10 mouse cellular contexts compared by ENCODE assay signal in genomic region chr1:88296171-88296920, GRCm38 (mm10). TPM values are rescaled to one million over a fixed set of nuclear protein-coding genes. Genes with fewer than 3 reads are reported as not detected.
A peak's percentile ranks its signal among the peaks of the same experiment; 100 is the strongest.
DNase-seq lines count a peak whose midpoint lies in the region; ATAC-seq lines count a peak whose summit lies in the region.
"Had no signal": no experiment of that assay in that cellular context is flagged by ENCODE, and none has a peak within 500 bp of the region (broad histone marks: within the 10 kb centered on the region; RNA-seq: fewer than 3 reads in every experiment).

No protein-coding gene starts in this region.

- H3K27ac ChIP-seq in intestine, embryonic 14.5 days (ENCODE audit: low read depth): no peak overlapping the region
- H3K27ac ChIP-seq in intestine, embryonic 15.5 days: no peak overlapping the region
- H3K27ac ChIP-seq in hindbrain, embryonic 16.5 days (ENCODE audit: low read depth, low read length): no peak overlapping the region
- H3K27ac ChIP-seq in midbrain, embryonic 14.5 days (replicated peaks; ENCODE audit: low read depth, low read length): no peak overlapping the region
- H3K27ac ChIP-seq: heart, embryonic 13.5 days had no signal

- no peak for ATAC-seq in intestine, embryonic 14.5 days (replicated peaks; ENCODE audit: low FRiP score, low TSS enrichment, low read depth)
- ATAC-seq in intestine, embryonic 15.5 days: no peak
- peak; percentile 22 for ATAC-seq in activated CD4-positive, CD25-positive, alpha-beta regulatory T cell, adult 4 months
- peak; percentile 24; the same call in 1 of the 2 replicates for ATAC-seq in hindbrain, embryonic 16.5 days
- peak; percentile 12; the same call in 1 of the 2 replicates for ATAC-seq in midbrain, embryonic 14.5 days (ENCODE audit: low FRiP score, low TSS enrichment)

- no peak overlapping the region for H3K9ac ChIP-seq in intestine, embryonic 14.5 days (ENCODE audit: low read length)
- H3K9ac ChIP-seq in intestine, embryonic 15.5 days: no peak overlapping the region
- no peak overlapping the region for H3K9ac ChIP-seq in hindbrain, embryonic 16.5 days (ENCODE audit: low read depth, low read length)
- no peak overlapping the region for H3K9ac ChIP-seq in midbrain, embryonic 14.5 days (replicated peaks; ENCODE audit: low read length)
- H3K9ac ChIP-seq: heart, embryonic 13.5 days had no signal

- no peaks in the 10 kb centered on the region for H3K4me1 ChIP-seq in intestine, embryonic 14.5 days (replicated peaks; ENCODE audit: control insufficient read depth, insufficient read depth, low read length)
- H3K4me1 ChIP-seq in intestine, embryonic 15.5 days (replicated peaks): no peaks in the 10 kb centered on the region
- no peaks in the 10 kb centered on the region for H3K4me1 ChIP-seq in hindbrain, embryonic 16.5 days (ENCODE audit: control insufficient read depth, insufficient read depth, low read depth, low read length)
- H3K4me1 ChIP-seq in midbrain, embryonic 14.5 days (ENCODE audit: control insufficient read depth, insufficient read depth, low read length): no peaks in the 10 kb centered on the region
- H3K4me1 ChIP-seq: heart, embryonic 13.5 days had no signal

- peaks cover 43% of the 10 kb centered on the region for H3K9me3 ChIP-seq in intestine, embryonic 14.5 days (ENCODE audit: control insufficient read depth, low read length)
- peaks cover 18% of the 10 kb centered on the region; the same call in 1 of the 2 replicates for H3K9me3 ChIP-seq in intestine, embryonic 15.5 days
- H3K9me3 ChIP-seq in hindbrain, embryonic 16.5 days (ENCODE audit: control insufficient read depth, low read length): peaks cover 62% of the 10 kb centered on the region
- peaks cover 69% of the 10 kb centered on the region for H3K9me3 ChIP-seq in midbrain, embryonic 14.5 days (ENCODE audit: control insufficient read depth, low read length)

- H3K27me3 ChIP-seq in intestine, embryonic 14.5 days (replicated peaks; ENCODE audit: control insufficient read depth, insufficient read depth, low read length): no peaks in the 10 kb centered on the region
- no peaks in the 10 kb centered on the region for H3K27me3 ChIP-seq in intestine, embryonic 15.5 days (replicated peaks)
- no peaks in the 10 kb centered on the region for H3K27me3 ChIP-seq in hindbrain, embryonic 16.5 days (replicated peaks; ENCODE audit: control insufficient read depth, insufficient read depth, low read length)
- no peaks in the 10 kb centered on the region for H3K27me3 ChIP-seq in midbrain, embryonic 14.5 days (ENCODE audit: control insufficient read depth, insufficient read depth, low read length)
- H3K27me3 ChIP-seq: heart, embryonic 13.5 days had no signal

- 78% methylated on average over 4 of the region's 4 CpGs for WGBS in intestine, embryonic 14.5 days
- WGBS in intestine, embryonic 15.5 days: 73% methylated on average over 4 of the region's 4 CpGs
- WGBS in hindbrain, embryonic 16.5 days: 76% methylated on average over 4 of the region's 4 CpGs
- 73% methylated on average over 4 of the region's 4 CpGs for WGBS in midbrain, embryonic 14.5 days

- no peak overlapping the region for H3K4me2 ChIP-seq in intestine, embryonic 14.5 days (ENCODE audit: low read length)
- no peak overlapping the region for H3K4me2 ChIP-seq in intestine, embryonic 15.5 days (replicated peaks)
- H3K4me2 ChIP-seq in hindbrain, embryonic 16.5 days (ENCODE audit: low read length): no peak overlapping the region
- no peak overlapping the region for H3K4me2 ChIP-seq in midbrain, embryonic 14.5 days (ENCODE audit: low read length)
- H3K4me2 ChIP-seq: heart, embryonic 13.5 days had no signal

- no peak overlapping the region for H3K4me3 ChIP-seq in intestine, embryonic 14.5 days (ENCODE audit: low read depth, low read length)
- no peak overlapping the region for H3K4me3 ChIP-seq in intestine, embryonic 15.5 days (replicated peaks)
- H3K4me3 ChIP-seq in hindbrain, embryonic 16.5 days (ENCODE audit: low read length): no peak overlapping the region
- H3K4me3 ChIP-seq in midbrain, embryonic 14.5 days (replicated peaks; ENCODE audit: low read depth, low read length): no peak overlapping the region
- H3K4me3 ChIP-seq: heart, embryonic 13.5 days had no signal

- DNase-seq in intestine, embryonic 14.5 days (ENCODE audit: low spot score): peak; percentile 52
- no peak for DNase-seq in midbrain, embryonic 14.5 days
- no peak for DNase-seq in c-Kit-positive CD71-positive TER-119-positive erythroid progenitor cells, embryonic 14.5 days (ENCODE audit: low spot score)
- no peak for DNase-seq in cerebellum, adult 11 months
- DNase-seq: right cerebral cortex, postnatal 25 days had no signal

- no peaks in the 10 kb centered on the region for H3K36me3 ChIP-seq in intestine, embryonic 14.5 days (ENCODE audit: control insufficient read depth, insufficient read depth, low read length)
- H3K36me3 ChIP-seq in intestine, embryonic 15.5 days: no peaks in the 10 kb centered on the region
- no peaks in the 10 kb centered on the region for H3K36me3 ChIP-seq in hindbrain, embryonic 16.5 days (ENCODE audit: control insufficient read depth, insufficient read depth, low read length)
- no peaks in the 10 kb centered on the region for H3K36me3 ChIP-seq in midbrain, embryonic 14.5 days (ENCODE audit: control insufficient read depth, insufficient read depth, low read length)
- H3K36me3 ChIP-seq: heart, embryonic 13.5 days had no signal

RNA-seq across cellular contexts. Expression of gene Trpm8, which starts 18.9 kb away (rescaled TPM):
- polyA plus RNA-seq in intestine, embryonic 14.5 days (2014; fragmentation: Nextera tagmentation; extraction: Ambion mirVana): not detected in 2 replicates
- not detected in 2 replicates for polyA plus RNA-seq in intestine, embryonic 15.5 days (2015; fragmentation: Nextera tagmentation; extraction: Ambion mirVana)
- polyA plus RNA-seq in activated CD4-positive, CD25-positive, alpha-beta regulatory T cell, adult 4 months (2017; shearing (Covaris generic)): not detected
- polyA plus RNA-seq in hindbrain, embryonic 16.5 days (2015; fragmentation: Nextera tagmentation; extraction: Ambion mirVana): 0.10 and 0.14 TPM in 2 replicates
- 0.14 TPM in 1 of 2 replicates, not detected in the other for polyA plus RNA-seq in midbrain, embryonic 14.5 days (2014; fragmentation: Nextera tagmentation; extraction: Ambion mirVana)
- polyA plus RNA-seq: urinary bladder, adult 2 months had no signal

RNA-seq across cellular contexts. Expression of gene Hjurp, which starts 18.9 kb away (rescaled TPM):
- 182 and 203 TPM in 2 replicates for polyA plus RNA-seq in intestine, embryonic 14.5 days (2014; fragmentation: Nextera tagmentation; extraction: Ambion mirVana)
- 158 and 160 TPM in 2 replicates for polyA plus RNA-seq in intestine, embryonic 15.5 days (2015; fragmentation: Nextera tagmentation; extraction: Ambion mirVana)
- polyA plus RNA-seq in activated CD4-positive, CD25-positive, alpha-beta regulatory T cell, adult 4 months (2017; shearing (Covaris generic)): 10 to 100 TPM; 38.2 to 70.5 TPM
- 66.4 and 80.3 TPM in 2 replicates for polyA plus RNA-seq in hindbrain, embryonic 16.5 days (2015; fragmentation: Nextera tagmentation; extraction: Ambion mirVana)
- 52.9 and 80.2 TPM in 2 replicates for polyA plus RNA-seq in midbrain, embryonic 14.5 days (2014; fragmentation: Nextera tagmentation; extraction: Ambion mirVana)

Comparison
In these comparisons a context has a peak if more than half of its experiments do, and no peak if none do; other contexts are left out.
1. ATAC-seq: peak in activated CD4-positive, CD25-positive, alpha-beta regulatory T cell, adult 4 months (single experiment), hindbrain, embryonic 16.5 days (single experiment) and midbrain, embryonic 14.5 days (single experiment); none in intestine, embryonic 14.5 days (single experiment) and intestine, embryonic 15.5 days (single experiment).